ENCODE assay signal across 22 mouse cellular contexts in the genomic region with DNA sequence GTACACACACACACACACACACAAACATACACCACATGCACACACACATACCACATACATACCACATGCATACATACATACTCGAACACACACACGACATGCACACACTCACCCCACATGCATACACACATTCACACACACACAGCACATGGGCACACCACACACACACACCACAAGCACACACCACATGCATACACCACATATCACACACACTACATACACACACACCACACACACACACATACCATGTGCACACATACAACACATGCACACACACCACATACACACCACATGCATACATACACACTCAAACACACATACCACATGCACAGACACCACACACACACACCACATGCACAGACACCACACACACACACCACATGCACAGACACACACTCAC.
DNase-seq lines count a peak whose midpoint lies in the region; ATAC-seq and TF ChIP-seq lines count a peak whose summit lies in the region.
"Had no signal": no experiment of that assay in that cellular context is flagged by ENCODE, and none has a peak within 500 bp of the region (broad histone marks: within the 10 kb centered on the region; RNA-seq: fewer than 3 reads in every experiment).

No protein-coding gene starts in this region.

- peak overlapping the region; percentile 67; the same call in 1 of the 2 replicates for H3K27ac ChIP-seq in heart, embryonic 13.5 days (replicated peaks)
- H3K27ac ChIP-seq in hindbrain, embryonic 16.5 days (ENCODE audit: low read depth, low read length): no peak overlapping the region
- no peak overlapping the region for H3K27ac ChIP-seq in hindbrain, embryonic 12.5 days
- H3K27ac ChIP-seq in CH12.LX (ENCODE audit: insufficient read depth, low read depth): peak overlapping the region; percentile 64
- no peak overlapping the region for H3K27ac ChIP-seq in bone marrow, adult 2 months (ENCODE audit: control insufficient read depth, insufficient read depth, low read depth, low read length, poor library complexity)
- H3K27ac ChIP-seq: forebrain, embryonic 12.5 days; hindbrain, postnatal 0 days; neural tube, embryonic 15.5 days had no signal

- dilution Hi-C loops in CH12.LX (cut with MboI; ENCODE audit: extremely low pct_ligation_motif_present, extremely low pct_unique_long_range_greater_than_20kb, low sequenced_read_pairs): no loop called here

- no peak for TF ChIP-seq POLR2A in CH12.LX (IDR thresholded peaks at IDR 0.05; ENCODE audit: low read depth, low read length)
- TF ChIP-seq POLR2A in bone marrow, adult 2 months (IDR thresholded peaks at IDR 0.05; ENCODE audit: borderline replicate concordance, control insufficient read depth, low read depth, low read length): no peak

- no peak for TF ChIP-seq EP300 in CH12.LX (IDR thresholded peaks at IDR 0.05; ENCODE audit: low read length)

- no peak for DNase-seq in heart, postnatal 36 days
- no peak for DNase-seq in CH12.LX (ENCODE audit: extremely low read depth)
- no peak for DNase-seq in right cerebral cortex, postnatal 10 days (ENCODE audit: low spot score in 2 of 2)
- DNase-seq: adrenal gland, adult 8-10 months; B cell, adult 2 months; cerebellum, adult 9-10 months; gastrocnemius, postnatal 36 days; kidney, postnatal 14 days; liver, postnatal 0 days; lung, postnatal 10 days; thymus, postnatal 36 days had no signal

- no peak for TF ChIP-seq CTCF in CH12.LX (conservative IDR thresholded peaks at IDR 0.05 in 1 of 2, IDR thresholded peaks at IDR 0.05 in 1 of 2; ENCODE audit: low read depth in 2 of 2, low read length in 2 of 2)
- TF ChIP-seq CTCF in bone marrow, adult 2 months (IDR thresholded peaks at IDR 0.05; ENCODE audit: control insufficient read depth, insufficient read depth, low read length): 0 out of 2 replicates have a peak, but pooled peaks have one; percentile 1

- ATAC-seq in heart, embryonic 13.5 days (ENCODE audit: extremely low read depth, insufficient number of reproducible peaks, low FRiP score, low TSS enrichment): no peak
- peak; percentile 50; the same call in 1 of the 2 replicates for ATAC-seq in hindbrain, embryonic 16.5 days
- no peak for ATAC-seq in hindbrain, embryonic 12.5 days (ENCODE audit: low FRiP score)
- ATAC-seq: activated CD4-positive, CD25-positive, alpha-beta regulatory T cell, adult 4 months; hindbrain, postnatal 0 days; intestine, embryonic 16.5 days; liver, postnatal 0 days had no signal

- no peaks in the 10 kb centered on the region for H3K27me3 ChIP-seq in heart, embryonic 13.5 days (replicated peaks)
- no peaks in the 10 kb centered on the region for H3K27me3 ChIP-seq in hindbrain, embryonic 16.5 days (replicated peaks; ENCODE audit: control insufficient read depth, insufficient read depth, low read length)
- H3K27me3 ChIP-seq in hindbrain, embryonic 12.5 days: no peaks in the 10 kb centered on the region
- no peaks in the 10 kb centered on the region for H3K27me3 ChIP-seq in CH12.LX (replicated peaks)
- H3K27me3 ChIP-seq: forebrain, embryonic 12.5 days; neural tube, embryonic 15.5 days had no signal

- peaks cover 4% of the 10 kb centered on the region; the same call in 1 of the 2 replicates for H3K79me2 ChIP-seq in CH12.LX (replicated peaks; ENCODE audit: control insufficient read depth, extremely low read depth, insufficient read depth, poor library complexity, severe bottlenecking)

- no peak for TF ChIP-seq RAD21 in CH12.LX (IDR thresholded peaks at IDR 0.05; ENCODE audit: low read depth, low read length)

- peaks cover 57% of the 10 kb centered on the region for H3K4me1 ChIP-seq in heart, embryonic 13.5 days
- no peaks in the 10 kb centered on the region for H3K4me1 ChIP-seq in hindbrain, embryonic 16.5 days (ENCODE audit: control insufficient read depth, insufficient read depth, low read depth, low read length)
- H3K4me1 ChIP-seq in hindbrain, embryonic 12.5 days: no peaks in the 10 kb centered on the region; the same call in 1 of the 2 replicates
- peaks cover 34 to 64% of the 10 kb centered on the region in 2 experiments for H3K4me1 ChIP-seq in CH12.LX (ENCODE audit: control insufficient read depth in 1 of 2, insufficient read depth in 2 of 2)
- peaks cover 8% of the 10 kb centered on the region for H3K4me1 ChIP-seq in bone marrow, adult 2 months (ENCODE audit: control insufficient read depth, insufficient read depth, low read length)
- H3K4me1 ChIP-seq: forebrain, embryonic 12.5 days had no signal

- intact Hi-C loops in heart, postnatal 36 days (cut with DNase I): no loop called here

- peak overlapping the region; percentile 16; the same call in 1 of the 2 replicates for H3K9ac ChIP-seq in heart, embryonic 13.5 days
- H3K9ac ChIP-seq in hindbrain, embryonic 16.5 days (ENCODE audit: low read depth, low read length): no peak overlapping the region
- no peak overlapping the region for H3K9ac ChIP-seq in hindbrain, embryonic 12.5 days
- no peak overlapping the region for H3K9ac ChIP-seq in CH12.LX (ENCODE audit: insufficient read depth, low read depth)
- H3K9ac ChIP-seq: forebrain, embryonic 12.5 days; liver, postnatal 0 days; neural tube, embryonic 15.5 days had no signal

- 96% methylated on average over 2 of the region's 2 CpGs for WGBS in heart, embryonic 13.5 days
- WGBS in hindbrain, embryonic 16.5 days: 100% methylated on average over 2 of the region's 2 CpGs
- 100% methylated on average over 2 of the region's 2 CpGs for WGBS in hindbrain, embryonic 12.5 days
- 88% methylated on average over 2 of the region's 2 CpGs for WGBS in bone marrow, adult 2 months

- H3K4me3 ChIP-seq in heart, embryonic 13.5 days: no peak overlapping the region
- H3K4me3 ChIP-seq in hindbrain, embryonic 16.5 days (ENCODE audit: low read length): no peak overlapping the region
- no peak overlapping the region for H3K4me3 ChIP-seq in hindbrain, embryonic 12.5 days
- H3K4me3 ChIP-seq in CH12.LX (replicated peaks in 1 of 3; ENCODE audit: low read depth in 2 of 3, low read length in 2 of 3, poor library complexity in 1 of 3): peak overlapping the region in 1 of 3 experiments; percentile 54
- no peak overlapping the region for H3K4me3 ChIP-seq in bone marrow, adult 2 months (replicated peaks; ENCODE audit: control insufficient read depth, low read depth, low read length)
- H3K4me3 ChIP-seq: erythroblast, embryonic 14.5 days; forebrain, embryonic 12.5 days; neural tube, embryonic 15.5 days had no signal

- no peak overlapping the region for H3K4me2 ChIP-seq in heart, embryonic 13.5 days
- H3K4me2 ChIP-seq in hindbrain, embryonic 16.5 days (ENCODE audit: low read length): no peak overlapping the region
- no peak overlapping the region for H3K4me2 ChIP-seq in hindbrain, embryonic 12.5 days (replicated peaks)
- H3K4me2 ChIP-seq in CH12.LX (ENCODE audit: insufficient read depth, low read depth, poor library complexity, severe bottlenecking): no peak overlapping the region
- H3K4me2 ChIP-seq: forebrain, embryonic 12.5 days; liver, embryonic 11.5 days; neural tube, embryonic 15.5 days had no signal

- H3K9me3 ChIP-seq in heart, embryonic 13.5 days: 0 out of 2 replicates have a peak, but pooled peaks cover 2% of the 10 kb centered on the region
- no peaks in the 10 kb centered on the region for H3K9me3 ChIP-seq in hindbrain, embryonic 16.5 days (ENCODE audit: control insufficient read depth, low read length)
- no peaks in the 10 kb centered on the region for H3K9me3 ChIP-seq in hindbrain, embryonic 12.5 days (replicated peaks)
- peaks cover 7% of the 10 kb centered on the region for H3K9me3 ChIP-seq in CH12.LX (replicated peaks; ENCODE audit: low read length)
- H3K9me3 ChIP-seq: forebrain, embryonic 12.5 days; neural tube, embryonic 15.5 days had no signal

- no peaks in the 10 kb centered on the region for H3K36me3 ChIP-seq in heart, embryonic 13.5 days
- H3K36me3 ChIP-seq in hindbrain, embryonic 16.5 days (ENCODE audit: control insufficient read depth, insufficient read depth, low read length): no peaks in the 10 kb centered on the region
- H3K36me3 ChIP-seq in hindbrain, embryonic 12.5 days: no peaks in the 10 kb centered on the region
- peaks cover 6 to 18% of the 10 kb centered on the region in 2 experiments for H3K36me3 ChIP-seq in CH12.LX (replicated peaks in 1 of 2; ENCODE audit: control insufficient read depth in 1 of 2, insufficient read depth in 1 of 2, low read length in 1 of 2)
- H3K36me3 ChIP-seq: forebrain, embryonic 12.5 days; neural tube, embryonic 15.5 days had no signal

- in situ Hi-C loops in CH12.LX (cut with MboI; ENCODE audit: low pct_ligation_motif_present, low pct_unique_long_range_greater_than_20kb, low sequenced_read_pairs): loop anchor here (5.0 to 25.0 kb wide), 3 partner anchors 51 to 549 kb away; no protein-coding TSS in a partner anchor

TF ChIP-seq in CH12.LX, 34 proteins besides CTCF, POLR2A, EP300 and RAD21:
- TF ChIP-seq USF2 (conservative IDR thresholded peaks at IDR 0.05; ENCODE audit: low read depth, low read length) (no peak), ELF1 (IDR thresholded peaks at IDR 0.05; ENCODE audit: low read depth, low read length) (no peak)

Comparison
In these comparisons a context has a peak if more than half of its experiments do, and no peak if none do; other contexts are left out.
1. H3K27ac ChIP-seq: peak in heart, embryonic 13.5 days (single experiment) and CH12.LX (single experiment); none in hindbrain, embryonic 16.5 days (single experiment), hindbrain, embryonic 12.5 days (single experiment) and bone marrow, adult 2 months (single experiment).